Mouse (Mus musculus) heart, postnatal 14 days (tissue): ENCODE results near the gene Chst11. TPM values are rescaled to one million over a fixed set of nuclear protein-coding genes. Genes with fewer than 3 reads are reported as not detected.

Source experiments
- DNase-seq, 2 experiments: peaks; one replicate each; pipeline ENCODE4 v3.0.0; 2021 to 2022
- intact Hi-C: fragments of 180-260 bp; cut with DNase I; formaldehyde crosslinking; loops from one replicate; pipeline ENCODE4 v1.15.1; 2025
- total RNA-seq, 2 experiments: library from RNA; stranded (reverse); gene quantifications; 2 replicates each; pipeline ENCODE4 v1.2.3; 2021

Chst11 gene
- total RNA-seq, 2 experiments from 2014 or later, result 3.4 to 4.1 TPM

GRCm38 (mm10) chr10:83159229-83159628, 173.9 kb downstream of the Chst11 start:
- DNase-seq, result no peak
- intact Hi-C loops, result no loop called here

- peak; percentile 76 to 79 for DNase-seq
- intact Hi-C loops, result no loop called here
These were observed 176.5 kb downstream of the Chst11 start for GRCm38 (mm10) chr10:83161656-83162365.

- intact Hi-C loops, result no loop called here
- DNase-seq, result peak; percentile 34 to 51
These were observed 178.6 kb downstream of the Chst11 start for GRCm38 (mm10) chr10:83163946-83164345.

- no peak for DNase-seq
These were observed 179.7 kb downstream of the Chst11 start for GRCm38 (mm10) chr10:83164901-83165435.

GRCm38 (mm10) chr10:83165521-83166243, 180.4 kb downstream of the Chst11 start:
- intact Hi-C loops, result no loop called here

More at GRCm38 (mm10) chr10:83164901-83165435, 179.7 kb downstream of the Chst11 start:
- intact Hi-C loops, result no loop called here

GRCm38 (mm10) chr10:83166272-83166671, 181.0 kb downstream of the Chst11 start:
- DNase-seq, result no peak
- intact Hi-C loops, result no loop called here

More at GRCm38 (mm10) chr10:83165521-83166243, 180.4 kb downstream of the Chst11 start:
- no peak for DNase-seq

- DNase-seq, result no peak
- intact Hi-C loops, result no loop called here
These were observed 182.2 kb downstream of the Chst11 start for GRCm38 (mm10) chr10:83167492-83167891.

- peak; percentile 45 to 48 for DNase-seq
These were observed 183.2 kb downstream of the Chst11 start for GRCm38 (mm10) chr10:83168303-83169056.

GRCm38 (mm10) chr10:83169554-83169953, 184.3 kb downstream of the Chst11 start:
- no peak for DNase-seq
- intact Hi-C loops, result no loop called here

More at GRCm38 (mm10) chr10:83168303-83169056, 183.2 kb downstream of the Chst11 start:
- intact Hi-C loops, result no loop called here

GRCm38 (mm10) chr10:83178151-83178550, 192.9 kb downstream of the Chst11 start:
- no peak for DNase-seq
- intact Hi-C loops, result no loop called here

GRCm38 (mm10) chr10:83178661-83179060, 193.4 kb downstream of the Chst11 start:
- intact Hi-C loops, result no loop called here
- peak in 1 of 2 experiments; percentile 36 for DNase-seq

- intact Hi-C loops, result loop anchor here (2.0 to 5.0 kb wide), 2 partner anchors 200 to 273 kb away; no protein-coding TSS in a partner anchor
These were observed 196.7 kb downstream of the Chst11 start for GRCm38 (mm10) chr10:83181831-83182572.

GRCm38 (mm10) chr10:83182573-83182960, 197.3 kb downstream of the Chst11 start:
- DNase-seq, result peak; percentile 54 to 74
- intact Hi-C loops, result loop anchor here (2.0 to 5.0 kb wide), 2 partner anchors 200 to 274 kb away; no protein-coding TSS in a partner anchor

More at GRCm38 (mm10) chr10:83181831-83182572, 196.7 kb downstream of the Chst11 start:
- DNase-seq, result no peak

- DNase-seq, result no peak
- intact Hi-C loops, result loop anchor here (2.0 to 5.0 kb wide), 2 partner anchors 202 to 275 kb away; no protein-coding TSS in a partner anchor
These were observed 198.6 kb downstream of the Chst11 start for GRCm38 (mm10) chr10:83183634-83184479.

GRCm38 (mm10) chr10:83184480-83185069, 199.3 kb downstream of the Chst11 start:
- peak; percentile 41 to 59 for DNase-seq

GRCm38 (mm10) chr10:83185121-83185520, 199.8 kb downstream of the Chst11 start:
- intact Hi-C loops, result no loop called here
- no peak for DNase-seq

More at GRCm38 (mm10) chr10:83184480-83185069, 199.3 kb downstream of the Chst11 start:
- intact Hi-C loops, result loop anchor here (5.0 kb wide), 1 partner anchor 202 kb away; no protein-coding TSS in a partner anchor

GRCm38 (mm10) chr10:83186167-83186566, 200.9 kb downstream of the Chst11 start:
- intact Hi-C loops, result no loop called here
- no peak for DNase-seq

GRCm38 (mm10) chr10:83186984-83187383, 201.7 kb downstream of the Chst11 start:
- intact Hi-C loops, result no loop called here
- DNase-seq, result no peak
